ENCODE assay signal across 8 mouse cellular contexts in genomic region chr9:65671431-65671931, GRCm38 (mm10). TPM values are rescaled to one million over a fixed set of nuclear protein-coding genes. Genes with fewer than 3 reads are reported as not detected.
A peak's percentile ranks its signal among the peaks of the same experiment; 100 is the strongest.
DNase-seq lines count a peak whose midpoint lies in the region; ATAC-seq and TF ChIP-seq lines count a peak whose summit lies in the region.

No protein-coding gene starts in this region.

- TF ChIP-seq EP300 in ES-Bruce4 (IDR thresholded peaks at IDR 0.05; ENCODE audit: insufficient read depth, low read depth, low read length) = no peak

- whole genome bisulfite sequencing in bone marrow, adult 2 months = 27% methylated on average over 9 of the region's 9 CpGs
- WGBS in liver, embryonic 16.5 days (ENCODE audit: insufficient replicate concordance) = 33% methylated on average over 9 of the region's 9 CpGs

- no peak overlapping the region for H3K4me3 ChIP-seq in ES-Bruce4 (ENCODE audit: low read depth, low read length)
- no peak overlapping the region for H3K4me3 ChIP-seq in bone marrow, adult 2 months (replicated peaks; ENCODE audit: control insufficient read depth, low read depth, low read length)
- no peak overlapping the region for H3K4me3 ChIP-seq in liver, embryonic 16.5 days (ENCODE audit: low read depth, low read length)

- ATAC-seq in liver, embryonic 16.5 days (ENCODE audit: low read depth) = peak; percentile 5; the same call in 1 of the 2 replicates

- peak overlapping the region; percentile 17; the same call in 1 of the 2 replicates for H3K27ac ChIP-seq in ES-Bruce4 (ENCODE audit: insufficient read depth, low read length)
- H3K27ac ChIP-seq in bone marrow, adult 2 months (ENCODE audit: control insufficient read depth, insufficient read depth, low read depth, low read length, poor library complexity) = peak overlapping the region; percentile 28; the same call in 1 of the 2 replicates
- H3K27ac ChIP-seq in liver, embryonic 16.5 days (ENCODE audit: low read length) = no peak overlapping the region

- TF ChIP-seq POLR2A in ES-Bruce4 (IDR thresholded peaks at IDR 0.05; ENCODE audit: insufficient read depth, low read length) = no peak
- no peak for TF ChIP-seq POLR2A in bone marrow, adult 2 months (IDR thresholded peaks at IDR 0.05; ENCODE audit: borderline replicate concordance, control insufficient read depth, low read depth, low read length)

- peak; percentile 74 to 75 for DNase-seq in heart, postnatal 14 days
- DNase-seq in cerebellum, postnatal 36 days = no peak
- no peak for DNase-seq in layer of hippocampus, adult 9-11 months
- no peak for DNase-seq in cerebellum, adult 9-11 months
- no peak for DNase-seq in left cerebral cortex, postnatal 36 days (ENCODE audit: low spot score in 2 of 2)

- intact Hi-C loops in heart, postnatal 14 days (cut with DNase I) = no loop called here
- intact Hi-C loops in left cerebral cortex, postnatal 36 days (cut with DNase I) = no loop called here

- H3K9me3 ChIP-seq in ES-Bruce4 (replicated peaks; ENCODE audit: control insufficient read depth, insufficient read depth, low read length, poor library complexity, severe bottlenecking) = no peaks in the 10 kb centered on the region
- no peaks in the 10 kb centered on the region for H3K9me3 ChIP-seq in liver, embryonic 16.5 days (replicated peaks; ENCODE audit: control insufficient read depth, low read length)

- H3K4me2 ChIP-seq in liver, embryonic 16.5 days (ENCODE audit: low read depth, low read length) = no peak overlapping the region

- H3K9ac ChIP-seq in ES-Bruce4 (ENCODE audit: low read depth, poor library complexity, severe bottlenecking) = no peak overlapping the region
- no peak overlapping the region for H3K9ac ChIP-seq in liver, embryonic 16.5 days (ENCODE audit: low read depth, low read length)

- TF ChIP-seq CTCF in ES-Bruce4 (IDR thresholded peaks at IDR 0.05; ENCODE audit: low read depth, low read length) = no peak
- TF ChIP-seq CTCF in bone marrow, adult 2 months (IDR thresholded peaks at IDR 0.05; ENCODE audit: control insufficient read depth, insufficient read depth, low read length) = no peak

- H3K36me3 ChIP-seq in ES-Bruce4 (ENCODE audit: control insufficient read depth, insufficient read depth, low read length, poor library complexity, severe bottlenecking) = no peaks in the 10 kb centered on the region
- no peaks in the 10 kb centered on the region for H3K36me3 ChIP-seq in liver, embryonic 16.5 days (ENCODE audit: control insufficient read depth, insufficient read depth)

- peaks cover 3% of the 10 kb centered on the region for H3K4me1 ChIP-seq in ES-Bruce4 (ENCODE audit: control insufficient read depth, insufficient read depth, low read length)
- peaks cover 3% of the 10 kb centered on the region; the same call in 1 of the 2 replicates for H3K4me1 ChIP-seq in bone marrow, adult 2 months (ENCODE audit: control insufficient read depth, insufficient read depth, low read length)
- peaks cover 12% of the 10 kb centered on the region for H3K4me1 ChIP-seq in liver, embryonic 16.5 days (ENCODE audit: control insufficient read depth, low read depth, low read length)

- H3K27me3 ChIP-seq in ES-Bruce4 (ENCODE audit: control insufficient read depth, insufficient read depth, low read length, poor library complexity, severe bottlenecking) = no peaks in the 10 kb centered on the region
- no peaks in the 10 kb centered on the region for H3K27me3 ChIP-seq in liver, embryonic 16.5 days (ENCODE audit: control insufficient read depth, insufficient read depth, low read depth, low read length)

RNA-seq across cellular contexts. Expression of gene Oaz2, which starts 3.7 kb away (rescaled TPM):
- 69.0 and 81.5 TPM in 2 replicates for polyA plus RNA-seq in ES-Bruce4 (2011; ENCODE audit: insufficient read depth, insufficient read length, low read depth, missing spikeins)
- 22.1 and 34.0 TPM in 2 replicates for polyA plus RNA-seq in bone marrow, adult 2 months (2011; ENCODE audit: insufficient read depth, insufficient read length, low replicate concordance, missing spikeins)
- total RNA-seq in heart, postnatal 14 days (2021) = 100 to 1,000 TPM; 265 to 267 TPM
- 40.7 and 50.9 TPM in 2 replicates for polyA plus RNA-seq in liver, embryonic 16.5 days (2015; fragmentation: Nextera tagmentation; extraction: Ambion mirVana)
- 100 to 1,000 TPM; 228 to 236 TPM for total RNA-seq in left cerebral cortex, postnatal 36 days (2021)

RNA-seq across cellular contexts. Expression of gene Rbpms2, which starts 42.0 kb away (rescaled TPM):
- 162 and 174 TPM in 2 replicates for polyA plus RNA-seq in ES-Bruce4 (2011; ENCODE audit: insufficient read depth, insufficient read length, low read depth, missing spikeins)
- polyA plus RNA-seq in bone marrow, adult 2 months (2011; ENCODE audit: insufficient read depth, insufficient read length, low replicate concordance, missing spikeins) = 32.3 and 68.4 TPM in 2 replicates
- total RNA-seq in heart, postnatal 14 days (2021) = 10 to 100 TPM; 39.1 to 40.7 TPM
- 11.9 and 14.6 TPM in 2 replicates for polyA plus RNA-seq in liver, embryonic 16.5 days (2015; fragmentation: Nextera tagmentation; extraction: Ambion mirVana)
- total RNA-seq in left cerebral cortex, postnatal 36 days (2021) = 1 to 10 TPM; 1.8 to 2.9 TPM

Comparison
In these comparisons a context has a peak if more than half of its experiments do, and no peak if none do; other contexts are left out.
1. DNase-seq: peak in heart, postnatal 14 days (2 of 2); none in cerebellum, postnatal 36 days (0 of 2), layer of hippocampus, adult 9-11 months (single experiment), cerebellum, adult 9-11 months (single experiment) and left cerebral cortex, postnatal 36 days (0 of 2).